Mouse (Mus musculus) left cerebral cortex, adult 2 months (tissue): ENCODE measurements around the gene Id2. TPM values are rescaled to one million over a fixed set of nuclear protein-coding genes. Genes with fewer than 3 reads are reported as not detected.
A peak's percentile ranks its signal among the peaks of the same experiment; 100 is the strongest.

Experiments
- DNase-seq, 2 experiments: peaks; one replicate each; pipeline ENCODE4 v3.0.0; 2021 to 2022; ENCODE audit warnings: low spot score in 2 of 2, mixed read lengths in 1 of 2; ENCODE audit errors: extremely low spot score in 1 of 2
- H3K27ac ChIP-seq: fragments of 200-600 bp; 2 replicates; pipeline ENCODE4 v1.8.1; 2022
- H3K4me3 ChIP-seq: fragments of 200-600 bp; 2 replicates; pipeline ENCODE4 v1.8.1; 2022
- CTCF ChIP-seq: fragments of 200-600 bp; IDR thresholded peaks from 2 replicates; pipeline ENCODE4 v1.8.1; 2022; ENCODE audit warnings: antibody characterized with exemption, mild to moderate bottlenecking, moderate library complexity
- intact Hi-C: fragments of 180-260 bp; cut with DNase I; formaldehyde crosslinking; loops from one replicate; pipeline ENCODE4 v1.15.1; 2025
- long read RNA-seq, 2 experiments: library from polyadenylated mRNA; stranded (forward); transcript quantifications; one replicate each; pipeline ENCODE4 v2.0.0; 2021; ENCODE audit warnings: borderline mapping rate in 2 of 2
- total RNA-seq, 2 experiments: library from RNA; stranded (reverse); gene quantifications; 2 replicates each; pipeline ENCODE4 v1.2.3; 2021

Gene Id2
- 100 to 1,000 TPM; 140 to 167 TPM for total RNA-seq
- long read RNA-seq, experiment 1, transcript Id2-201 (3 exons, 1,270 nt): major isoform, 55 of 58 reads
- long read RNA-seq, experiment 1, partial matches to known transcripts: 3 of 58 reads
- long read RNA-seq, experiment 1, other reads (novel, unspliced or antisense): 0 of 58 reads
- long read RNA-seq, experiment 2, transcript Id2-201 (3 exons, 1,270 nt): major isoform, 48 of 51 reads
- long read RNA-seq, experiment 2, partial matches to known transcripts: 0 of 51 reads
- long read RNA-seq, experiment 2, other reads (novel, unspliced or antisense): 2 of 51 reads

DNA sequence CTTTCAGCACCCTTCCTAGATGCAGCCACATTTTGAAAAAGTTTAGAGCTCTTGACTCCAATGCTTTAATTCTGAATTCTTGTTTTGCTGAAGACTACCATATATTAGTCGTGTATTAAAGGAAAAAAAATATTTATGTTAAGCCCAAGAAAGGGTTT, at the start of gene Id2:
Id2 (minus strand) TSS at position 89 of the 158 bp plus-strand sequence.
- intact Hi-C loops: loop anchor here (5.0 to 10.0 kb wide), 7 partner anchors 245 to 995 kb away; no protein-coding TSS in a partner anchor
- TF ChIP-seq CTCF: no peak
- no peak for DNase-seq
- Histone ChIP-seq H3K4me3 (peak within 1 kb of the TSS; percentile 73), H3K27ac (peak within 1 kb of the TSS; percentile 80)

- no peak for DNase-seq
- TF ChIP-seq CTCF: no peak
- intact Hi-C loops: loop anchor here (2.0 kb wide), 1 partner anchor 19 kb away; no protein-coding TSS in a partner anchor
These were observed 48.4 kb upstream of the Id2 start for GRCm38 (mm10) chr12:25145344-25145698.

DNA sequence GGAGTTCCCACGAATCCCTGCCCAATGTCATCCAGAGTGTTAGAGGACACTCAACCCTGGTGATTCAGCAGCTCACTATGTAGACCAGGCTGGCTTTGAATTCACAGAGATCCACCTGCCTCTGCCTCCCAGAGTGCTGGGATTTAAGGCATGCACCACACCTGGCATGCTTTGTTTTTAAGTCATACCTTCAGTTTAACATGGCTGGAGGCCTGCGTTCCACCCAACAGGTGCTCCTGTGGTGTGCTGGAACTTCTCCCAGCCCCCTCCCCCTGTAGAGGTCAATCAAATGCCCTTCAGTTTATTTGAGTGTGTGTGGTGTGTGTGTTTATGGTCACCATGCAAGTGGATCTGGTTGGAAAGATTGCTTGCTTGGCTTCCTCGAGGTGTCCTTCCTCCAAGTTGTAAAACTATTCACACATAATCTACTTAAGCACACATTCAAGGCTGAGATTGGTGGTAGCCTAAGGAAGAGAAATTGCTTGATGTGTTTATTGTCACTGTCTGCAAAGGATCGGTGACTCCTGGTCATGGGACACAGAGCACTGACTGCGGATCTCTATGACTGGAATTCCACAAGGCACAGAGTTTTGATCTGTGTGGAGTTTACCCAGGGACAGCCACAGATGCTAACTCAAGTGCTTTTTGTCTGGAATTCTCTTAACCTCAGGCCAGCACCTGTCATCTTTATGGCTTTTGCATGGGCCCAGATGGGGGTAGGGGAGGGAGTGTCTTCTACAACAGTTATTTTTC, 47.8 kb upstream of the Id2 start:
- DNase-seq: no peak
- no peak overlapping the region for H3K27ac ChIP-seq
- H3K4me3 ChIP-seq: no peak overlapping the region
- intact Hi-C loops: loop anchor here (2.0 kb wide), 1 partner anchor 20 kb away; no protein-coding TSS in a partner anchor
- TF ChIP-seq CTCF: no peak

More at GRCm38 (mm10) chr12:25145344-25145698, 48.4 kb upstream of the Id2 start:
- H3K27ac ChIP-seq: no peak overlapping the region
- H3K4me3 ChIP-seq: no peak overlapping the region

GRCm38 (mm10) chr12:25143492-25143891, 46.6 kb upstream of the Id2 start:
- no peak for TF ChIP-seq CTCF
- DNase-seq: no peak
- H3K27ac ChIP-seq: no peak overlapping the region
- H3K4me3 ChIP-seq: no peak overlapping the region
- intact Hi-C loops: no loop called here

GRCm38 (mm10) chr12:25142251-25142650, 45.3 kb upstream of the Id2 start:
- no peak for DNase-seq
- intact Hi-C loops: no loop called here
- no peak overlapping the region for H3K27ac ChIP-seq
- no peak overlapping the region for H3K4me3 ChIP-seq
- TF ChIP-seq CTCF: no peak

GRCm38 (mm10) chr12:25141311-25141710, 44.4 kb upstream of the Id2 start:
- no peak overlapping the region for H3K27ac ChIP-seq
- intact Hi-C loops: no loop called here
- H3K4me3 ChIP-seq: no peak overlapping the region
- no peak for TF ChIP-seq CTCF
- no peak for DNase-seq

DNA sequence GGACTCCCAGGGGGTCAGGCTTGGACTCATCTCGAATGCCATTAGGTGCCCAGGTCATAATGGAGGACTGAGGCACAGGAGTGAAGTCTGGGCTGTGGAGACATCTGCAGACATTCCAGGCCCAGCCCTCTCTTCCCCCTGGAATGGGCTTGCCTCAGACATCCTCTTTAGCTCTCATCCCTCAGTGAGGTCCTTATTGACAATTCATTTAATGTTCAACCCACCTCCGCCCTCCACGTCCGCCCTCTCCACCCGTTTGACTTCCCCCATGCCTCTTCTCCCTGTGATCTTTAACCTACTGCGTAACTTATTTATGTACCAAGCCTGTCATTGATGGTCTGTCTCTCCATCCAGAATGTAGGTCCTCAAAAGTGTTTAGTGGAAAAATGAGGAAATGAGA, 43.2 kb upstream of the Id2 start:
- Histone ChIP-seq H3K27ac (no peak overlapping the region), H3K4me3 (no peak overlapping the region)
- no peak for DNase-seq
- intact Hi-C loops: no loop called here
- no peak for TF ChIP-seq CTCF

- H3K27ac ChIP-seq: no peak overlapping the region
- DNase-seq: no peak
- intact Hi-C loops: no loop called here
- H3K4me3 ChIP-seq: no peak overlapping the region
- no peak for TF ChIP-seq CTCF
These were observed 41.7 kb upstream of the Id2 start for GRCm38 (mm10) chr12:25138616-25139015.

GRCm38 (mm10) chr12:25132046-25132445, 35.1 kb upstream of the Id2 start:
- H3K27ac ChIP-seq: no peak overlapping the region
- no peak for DNase-seq
- no peak overlapping the region for H3K4me3 ChIP-seq
- intact Hi-C loops: no loop called here
- TF ChIP-seq CTCF: no peak

DNA sequence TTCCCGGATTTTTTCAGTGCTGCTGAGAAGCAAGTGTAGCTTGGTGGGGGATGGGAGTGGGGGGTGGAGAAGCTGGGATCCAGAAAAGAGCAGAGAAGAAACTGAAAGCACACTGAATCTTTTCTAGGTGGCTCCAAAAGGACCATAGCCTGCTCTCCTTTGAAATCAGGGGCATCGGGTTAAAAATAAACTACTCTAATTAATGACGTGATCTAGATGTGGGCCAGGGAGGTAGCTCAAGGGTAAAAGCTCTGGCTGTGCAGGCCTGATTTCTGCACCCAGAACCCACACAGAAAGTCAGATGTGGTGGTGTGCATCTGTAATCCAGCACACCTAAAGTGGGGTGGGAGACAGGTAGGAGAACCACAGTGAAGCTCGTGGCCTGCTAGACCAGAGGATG, 30.7 kb upstream of the Id2 start:
- Histone ChIP-seq H3K27ac (no peak overlapping the region), H3K4me3 (no peak overlapping the region)
- no peak for DNase-seq
- intact Hi-C loops: no loop called here
- no peak for TF ChIP-seq CTCF

- no peak for TF ChIP-seq CTCF
- H3K27ac ChIP-seq: no peak overlapping the region
These were observed 29.3 kb upstream of the Id2 start for GRCm38 (mm10) chr12:25126228-25126627.

DNA sequence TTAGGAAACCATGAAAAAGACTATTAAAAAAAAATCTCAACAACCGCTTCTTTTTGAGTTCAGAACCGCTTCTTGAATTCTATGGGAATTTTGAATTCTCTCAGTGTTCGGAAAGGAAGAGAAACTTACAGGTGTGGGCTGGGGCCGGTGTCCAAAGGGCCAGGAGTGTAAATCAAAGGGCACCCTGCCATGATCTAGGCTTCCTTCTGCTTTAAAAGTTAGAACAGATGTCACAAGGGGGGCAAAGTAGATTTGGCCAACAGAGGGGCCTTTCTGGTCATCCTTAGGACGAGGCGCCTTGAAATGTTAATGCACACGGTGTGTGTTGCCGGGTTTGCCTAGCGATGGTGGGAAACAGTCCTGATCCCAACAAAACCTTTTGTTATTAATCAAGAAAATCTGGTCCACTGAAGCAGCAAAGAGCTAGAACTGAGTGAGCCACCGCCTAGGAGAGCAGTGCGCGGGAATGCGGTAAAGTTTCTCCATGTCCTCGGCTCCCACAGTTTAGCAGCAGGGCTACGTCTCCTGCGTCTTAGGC, 28.4 kb upstream of the Id2 start:
- no peak for DNase-seq
- no peak for TF ChIP-seq CTCF
- Histone ChIP-seq H3K27ac (no peak overlapping the region), H3K4me3 (no peak overlapping the region)
- intact Hi-C loops: no loop called here

More at GRCm38 (mm10) chr12:25126228-25126627, 29.3 kb upstream of the Id2 start:
- DNase-seq: no peak
- intact Hi-C loops: no loop called here
- H3K4me3 ChIP-seq: no peak overlapping the region
